Mouse (Mus musculus): Measurements from ENCODE around the gene Gpr1.

DNA sequence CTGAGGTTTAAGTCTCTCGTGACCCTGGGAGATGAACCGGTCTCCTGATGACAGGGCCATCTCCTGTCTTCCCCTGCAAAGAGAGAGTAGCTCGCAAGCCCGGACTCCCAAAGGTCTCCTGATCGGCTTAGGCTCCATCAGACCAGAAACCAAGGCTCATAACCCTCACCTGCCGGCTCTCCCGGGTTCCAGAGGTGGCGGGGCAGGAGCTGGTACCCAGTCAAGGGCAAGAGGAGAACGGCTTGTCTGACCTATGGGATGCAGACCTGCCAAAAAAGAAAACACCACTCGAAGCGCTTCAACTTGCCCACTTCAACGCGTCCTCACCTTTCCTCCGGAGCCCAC lies 38.1 kb downstream of the Gpr1 start:
- TF ChIP-seq CTCF (IDR thresholded peaks at IDR 0.05; ENCODE audit: low read depth, low read length) (no peak), POLR2A (IDR thresholded peaks at IDR 0.05; ENCODE audit: insufficient read depth, low read length) (no peak)

Data from ES-Bruce4 (cell line).